Mouse (Mus musculus) regulatory T cell (primary cell): ENCODE results near the gene Ptpro.

Source experiments
- in situ Hi-C: fragments of 300-600 bp; cut with MboI, MseI; formaldehyde crosslinking; loops from one replicate; pipeline ENCODE4 v1.15.1; 2025; ENCODE audit warnings: high pct_unique_total_duplicates

Gene Ptpro

DNA sequence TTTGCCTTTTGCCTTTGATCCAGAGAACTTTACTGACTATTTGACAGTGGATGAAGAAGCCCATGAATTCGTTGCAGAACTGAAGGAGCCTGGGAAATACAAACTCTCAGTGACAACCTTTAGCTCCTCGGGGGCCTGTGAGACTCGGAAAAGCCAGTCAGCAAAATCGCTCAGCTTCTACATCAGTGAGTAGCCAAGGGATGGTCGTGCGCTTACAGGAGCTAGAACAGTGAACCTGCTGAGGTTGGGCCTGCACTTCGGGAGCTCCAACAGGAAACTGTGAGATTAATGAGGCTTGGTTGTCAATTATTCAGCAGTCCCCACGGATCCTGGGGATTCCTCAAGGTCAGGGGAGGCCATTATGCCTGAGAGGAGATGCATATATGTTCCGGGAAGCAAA, 130.4 kb downstream of the Ptpro start:
- in situ Hi-C loops, result no loop called here

DNA sequence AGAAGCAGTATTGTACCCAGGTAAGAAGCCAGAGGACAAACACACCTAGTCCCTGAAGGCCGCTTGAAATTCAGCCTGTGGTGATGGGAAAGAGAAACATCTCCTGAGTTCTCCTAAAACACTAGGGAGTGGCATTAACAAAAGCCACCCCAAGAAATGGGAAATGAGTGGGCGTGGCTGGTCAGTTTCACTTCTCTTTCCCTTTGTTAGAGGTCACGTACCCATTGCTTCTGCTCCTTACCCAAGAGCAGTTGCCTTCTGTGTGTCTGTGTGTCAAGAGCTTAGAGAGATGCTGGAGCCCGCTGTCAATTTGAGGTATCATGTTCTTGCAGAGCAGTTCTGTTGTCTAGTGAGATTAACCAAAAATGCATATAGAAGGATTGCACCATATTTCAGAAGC, 134.2 kb downstream of the Ptpro start:
- in situ Hi-C loops, result no loop called here

DNA sequence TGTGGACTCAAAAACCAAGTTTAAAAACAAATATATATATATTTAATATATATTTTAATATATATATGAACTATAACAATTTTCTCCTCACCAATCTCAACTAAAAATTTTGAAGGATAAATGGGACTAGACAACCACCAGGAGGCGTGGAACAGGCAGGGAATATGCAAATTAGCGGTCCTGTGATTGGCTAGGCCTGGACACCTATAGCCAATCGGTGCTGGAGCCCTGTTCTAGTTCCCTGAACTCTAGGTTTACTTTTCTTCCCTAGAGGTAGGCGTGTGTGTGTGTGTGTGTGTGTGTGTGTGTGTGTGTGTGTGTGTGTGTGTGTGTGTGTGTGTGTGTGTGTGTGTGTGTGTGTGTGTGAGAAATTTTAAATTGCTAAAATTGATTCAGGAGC, 134.8 kb downstream of the Ptpro start:
- in situ Hi-C loops, result no loop called here

DNA sequence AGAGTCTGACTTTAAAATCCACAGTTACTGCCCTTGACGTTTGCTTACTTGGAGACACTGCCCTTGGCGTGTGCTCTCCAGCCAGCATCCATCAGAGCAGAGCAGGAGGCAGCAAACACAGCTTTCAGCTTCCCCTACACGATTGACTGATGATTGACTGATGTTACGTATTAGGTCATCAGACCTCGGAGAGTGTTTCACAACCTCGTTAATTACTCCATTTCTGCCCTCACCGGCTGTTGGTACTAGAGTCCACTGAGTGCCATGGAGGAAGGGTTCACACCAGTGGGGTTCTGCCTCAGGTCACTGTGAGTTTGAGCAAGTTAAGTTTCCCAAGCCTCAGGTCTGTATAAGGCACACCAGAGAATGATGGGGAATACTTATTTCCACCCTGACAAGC, 143.0 kb downstream of the Ptpro start:
- in situ Hi-C loops, result no loop called here

DNA sequence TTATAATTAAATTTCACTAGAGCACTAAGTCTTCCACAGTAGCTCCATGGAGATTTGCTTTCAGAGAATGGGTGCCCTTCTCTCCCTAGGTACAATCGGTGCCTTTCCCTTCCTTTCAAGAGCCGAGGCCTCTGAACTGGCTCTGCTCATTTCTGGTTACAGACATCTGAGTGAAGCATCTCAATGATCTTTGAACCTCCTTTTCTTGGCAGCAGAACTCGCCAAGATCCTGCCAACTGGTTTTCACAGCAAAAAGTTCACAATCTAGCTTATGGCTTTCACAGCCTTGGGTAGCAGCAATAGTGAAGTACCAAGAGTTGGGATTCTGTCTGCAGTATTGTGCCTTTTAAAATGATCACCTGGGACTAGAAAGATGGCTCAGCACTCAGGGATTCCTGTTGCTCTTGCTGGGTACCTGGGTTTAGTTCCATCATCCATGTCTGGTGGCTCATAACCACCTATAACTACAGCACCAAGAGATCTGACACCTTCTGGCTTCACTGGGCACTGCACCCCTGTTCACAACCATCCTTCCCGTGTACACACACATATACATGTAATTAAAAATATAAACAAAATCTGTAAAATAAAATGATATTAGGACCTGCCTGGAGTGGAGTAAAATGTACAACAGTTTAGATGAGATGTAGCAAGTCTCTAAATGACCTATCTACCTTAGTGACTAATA, 144.1 kb downstream of the Ptpro start:
- in situ Hi-C loops, result no loop called here

DNA sequence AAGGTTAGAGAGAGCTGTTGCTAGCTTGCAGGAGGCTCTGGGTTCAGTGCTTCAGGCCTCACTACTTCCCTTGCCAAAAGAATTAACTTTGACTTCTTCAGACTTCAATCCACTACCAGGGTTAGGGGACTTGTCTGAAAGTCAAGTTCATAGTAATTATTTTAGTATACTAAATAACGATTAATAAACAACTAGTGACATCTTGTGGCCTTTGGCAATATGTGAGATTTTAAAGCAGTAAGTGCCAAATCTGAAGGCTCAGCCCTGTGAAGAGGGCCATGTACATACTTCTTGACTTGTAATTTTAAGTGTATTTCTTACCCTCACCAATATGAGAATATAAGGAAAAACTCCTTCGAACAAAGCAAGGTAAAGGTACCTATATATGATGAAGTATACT, 145.2 kb downstream of the Ptpro start:
- in situ Hi-C loops, result no loop called here

DNA sequence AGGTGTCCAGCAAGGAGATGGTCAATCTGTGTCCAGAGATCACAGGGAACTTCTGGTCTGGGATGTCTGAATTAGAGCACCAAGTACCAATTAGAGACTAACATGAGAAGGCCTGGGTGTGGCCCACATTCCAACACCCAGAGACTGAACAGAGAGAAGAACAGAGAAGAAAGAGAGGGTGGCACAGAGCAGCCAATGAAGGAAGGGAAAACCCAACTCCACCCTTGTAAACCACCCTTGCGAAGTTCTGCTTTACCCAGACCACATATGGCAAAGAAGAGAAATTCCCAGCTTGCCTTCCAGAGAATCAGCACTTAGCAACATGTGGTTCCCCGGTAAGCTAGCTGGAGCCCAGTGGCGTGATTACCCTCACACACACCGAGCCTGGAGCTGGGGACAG, 152.1 kb downstream of the Ptpro start:
- in situ Hi-C loops, result loop anchor here (10.0 kb wide), 1 partner anchor 199 kb away; no protein-coding TSS in a partner anchor

DNA sequence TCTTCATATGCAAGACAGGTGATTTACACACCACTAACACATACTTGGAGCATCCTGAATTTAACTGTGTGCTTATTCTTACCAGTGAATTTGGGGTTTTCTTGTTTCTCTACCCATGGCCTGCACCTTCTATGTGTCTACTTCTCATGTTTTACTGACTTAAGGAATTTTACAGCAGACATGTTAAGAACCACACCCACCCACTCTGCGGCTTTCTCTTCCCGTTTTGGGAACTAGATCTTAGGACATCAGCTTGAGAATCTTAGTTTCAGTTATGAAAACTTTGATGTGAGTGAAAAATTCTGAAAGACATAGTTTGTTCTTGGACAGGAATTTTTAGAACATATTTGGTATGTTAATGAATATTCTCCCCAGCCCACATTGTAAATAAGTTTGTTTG, 153.6 kb downstream of the Ptpro start:
- in situ Hi-C loops, result loop anchor here (10.0 kb wide), 1 partner anchor 201 kb away; no protein-coding TSS in a partner anchor

DNA sequence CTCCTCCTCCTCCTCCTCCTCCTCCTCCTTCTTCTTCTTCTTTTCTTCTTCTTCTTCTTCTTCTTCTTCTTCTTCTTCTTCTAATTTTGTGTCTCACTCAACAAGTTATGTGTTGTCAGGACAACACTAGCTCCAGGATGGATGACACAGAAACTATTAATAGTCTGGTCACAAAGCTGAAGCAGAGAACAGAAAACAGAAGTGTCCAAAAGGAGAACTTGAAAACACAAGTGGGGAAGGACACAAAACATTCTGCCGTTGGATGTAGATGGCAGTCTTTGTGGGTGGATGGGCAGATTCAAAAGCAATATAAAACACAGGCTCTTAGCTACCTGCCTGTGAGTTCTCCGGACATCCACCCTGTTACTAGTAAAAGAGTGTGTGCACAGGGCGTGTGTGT, 158.4 kb downstream of the Ptpro start:
- in situ Hi-C loops, result loop anchor here (10.0 kb wide), 1 partner anchor 314 kb away; no protein-coding TSS in a partner anchor

DNA sequence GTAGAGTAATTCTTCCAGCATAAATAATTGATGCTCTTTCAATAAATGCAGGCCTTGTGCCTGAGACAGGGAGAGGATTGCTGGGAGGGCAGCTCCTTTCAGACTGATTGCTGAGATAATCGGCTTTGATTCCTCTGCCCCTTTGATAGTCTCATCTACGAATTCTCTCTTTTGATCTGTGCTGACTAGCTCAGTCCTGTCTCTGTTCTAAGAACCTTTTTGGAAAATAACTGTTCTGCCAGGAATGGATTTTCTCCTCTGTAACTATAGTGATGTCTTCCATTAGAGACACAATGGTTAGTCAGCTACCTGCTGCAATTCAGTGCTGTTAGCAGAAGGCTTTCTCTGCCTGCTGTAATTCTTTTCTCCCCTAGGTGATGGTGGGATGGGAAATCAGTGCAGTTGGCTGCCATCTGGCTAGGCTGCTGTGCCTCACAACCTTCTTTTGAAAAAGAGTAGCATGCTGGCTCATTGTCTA, 159.8 kb downstream of the Ptpro start:
- in situ Hi-C loops, result loop anchor here (10.0 kb wide), 1 partner anchor 313 kb away; no protein-coding TSS in a partner anchor

DNA sequence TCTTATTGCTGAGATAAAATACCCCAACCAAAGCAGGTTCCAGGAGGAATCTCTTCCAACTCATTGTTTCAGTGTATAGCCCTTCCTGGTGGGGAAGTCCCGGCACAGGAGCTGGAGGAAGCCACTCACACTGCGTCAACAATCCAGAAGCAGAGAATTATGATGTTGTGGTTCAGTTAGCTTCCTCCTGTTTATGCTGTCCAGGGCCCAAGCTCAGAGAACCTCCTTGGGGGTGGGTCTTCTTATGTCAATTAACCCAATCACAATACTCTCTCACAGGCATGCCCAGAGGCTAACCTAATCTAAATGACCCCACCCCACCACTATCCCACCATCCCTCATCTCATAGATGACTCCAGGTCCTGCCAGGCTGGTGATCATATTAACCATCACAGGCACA, 160.9 kb downstream of the Ptpro start:
- in situ Hi-C loops, result loop anchor here (10.0 kb wide), 1 partner anchor 312 kb away; no protein-coding TSS in a partner anchor

DNA sequence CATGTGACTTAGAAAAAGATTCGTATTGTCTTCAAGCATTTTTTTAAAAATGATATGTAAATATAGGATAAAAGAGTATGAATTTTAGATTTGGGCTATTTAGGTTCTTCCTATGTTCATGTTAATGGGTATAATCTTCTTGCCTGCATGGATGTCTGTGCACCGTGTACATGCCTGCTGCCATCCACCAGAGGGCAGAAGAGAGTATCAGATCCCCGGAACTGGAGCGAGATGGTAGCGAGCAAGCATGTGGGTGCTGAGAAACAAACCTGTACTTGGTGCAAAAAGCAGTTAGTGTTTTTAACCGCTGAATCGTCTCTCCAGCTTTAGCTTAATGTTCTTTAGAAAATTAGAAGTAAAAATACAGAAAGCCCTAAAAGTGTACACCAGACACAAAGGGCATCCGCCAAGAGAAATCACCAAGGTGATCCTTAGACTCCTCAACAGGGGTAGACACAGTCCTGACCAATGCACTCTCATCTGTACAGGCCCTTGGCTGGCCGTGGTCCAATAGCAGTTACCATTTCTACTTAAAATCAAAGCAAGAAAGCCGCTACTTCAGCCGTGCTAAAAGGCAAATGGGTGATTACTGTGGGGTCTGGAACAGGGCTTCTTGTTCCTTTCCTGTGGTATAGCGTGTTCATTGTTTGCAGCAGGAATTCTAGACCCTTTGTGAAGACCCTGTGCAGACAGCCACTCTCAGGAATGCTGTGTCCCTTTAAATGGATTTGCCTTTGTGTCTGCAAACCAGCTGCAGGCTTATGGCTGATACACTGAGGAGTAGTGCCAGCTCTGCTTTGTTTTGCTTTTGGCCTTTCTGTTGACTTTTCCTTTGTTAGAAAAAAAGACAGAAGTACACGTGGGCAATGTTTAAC, 162.6 kb downstream of the Ptpro start:
- in situ Hi-C loops, result loop anchor here (10.0 kb wide), 1 partner anchor 310 kb away; no protein-coding TSS in a partner anchor

DNA sequence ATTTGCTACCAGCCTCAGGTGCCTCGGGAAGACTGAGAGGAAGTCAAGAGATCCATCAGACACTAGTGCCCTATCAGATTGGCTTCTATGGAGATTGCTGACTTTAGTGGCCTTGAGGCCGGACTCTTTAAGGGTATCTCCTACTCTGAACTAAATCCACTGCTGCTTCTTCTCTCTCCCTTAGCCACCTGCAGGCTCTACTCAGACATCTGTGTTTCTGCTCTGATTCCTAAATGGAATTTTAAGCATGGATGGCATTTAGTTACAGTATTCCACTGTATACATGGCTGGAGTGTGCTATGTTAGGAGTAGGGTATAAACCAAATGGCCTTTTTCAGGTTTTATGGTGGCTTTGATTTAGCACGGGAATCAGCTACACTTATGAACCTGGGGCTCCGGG, 170.7 kb downstream of the Ptpro start:
- in situ Hi-C loops, result no loop called here

DNA sequence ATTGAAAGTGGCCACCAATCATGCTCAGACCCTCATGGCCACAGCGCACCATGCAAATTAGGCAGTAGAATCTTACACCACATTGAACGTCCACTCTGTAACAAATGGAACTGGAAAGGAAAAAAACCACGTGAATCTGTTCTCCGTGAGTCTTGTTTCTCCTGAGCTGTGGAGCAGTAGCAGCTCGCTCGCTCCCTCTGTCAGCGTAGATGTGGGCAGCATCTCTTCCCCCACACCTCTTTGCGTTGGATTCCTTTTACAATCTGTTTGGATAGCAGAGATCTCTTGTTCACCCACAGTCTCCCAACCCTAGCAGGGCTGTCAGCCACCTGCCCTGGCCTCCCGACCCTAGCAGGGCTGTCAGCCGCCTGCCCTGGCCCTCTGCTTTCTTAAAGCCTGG, 171.7 kb downstream of the Ptpro start:
- in situ Hi-C loops, result no loop called here

DNA sequence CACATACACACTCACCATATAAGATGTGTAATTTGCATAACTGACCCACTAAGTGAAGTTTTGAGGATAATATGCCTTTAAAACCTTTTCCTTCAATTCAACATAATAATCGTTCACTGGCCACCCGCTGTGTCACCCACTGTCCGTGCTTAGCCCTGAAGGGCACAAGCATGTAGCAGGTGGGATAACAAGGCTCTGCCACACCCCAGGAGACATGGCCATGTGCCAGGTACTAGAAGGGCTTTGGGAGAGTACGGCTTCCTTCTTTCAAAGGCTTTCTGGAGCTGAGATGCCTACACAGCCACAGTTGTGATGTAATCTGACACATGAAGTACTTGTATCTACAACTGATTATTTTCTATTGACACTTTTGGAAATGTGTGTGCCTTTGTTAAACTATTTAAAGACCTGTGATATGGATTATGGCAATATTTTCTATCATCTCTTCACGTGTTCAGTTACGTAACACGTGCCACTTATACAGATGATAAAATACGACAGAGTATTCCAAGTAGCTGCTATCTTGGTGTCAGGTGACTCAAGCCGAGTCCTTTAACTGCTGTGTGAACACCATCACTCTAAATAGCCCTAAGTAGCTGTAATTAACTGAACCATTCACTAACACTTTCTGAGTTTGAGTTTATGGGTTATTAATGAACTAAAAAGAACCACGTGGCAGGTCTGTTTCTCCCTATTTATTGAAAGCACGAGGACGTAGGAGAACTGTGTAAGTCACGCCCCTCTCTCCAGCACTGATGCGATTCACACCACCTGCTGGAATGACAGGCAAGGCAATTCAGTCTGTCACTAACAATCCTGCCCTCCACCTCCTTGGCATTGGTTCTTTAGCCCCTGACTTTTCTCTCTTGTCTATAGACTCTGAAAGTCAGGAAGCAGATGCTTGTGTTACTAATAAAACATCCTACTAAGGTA, 173.6 kb downstream of the Ptpro start:
- in situ Hi-C loops, result no loop called here

DNA sequence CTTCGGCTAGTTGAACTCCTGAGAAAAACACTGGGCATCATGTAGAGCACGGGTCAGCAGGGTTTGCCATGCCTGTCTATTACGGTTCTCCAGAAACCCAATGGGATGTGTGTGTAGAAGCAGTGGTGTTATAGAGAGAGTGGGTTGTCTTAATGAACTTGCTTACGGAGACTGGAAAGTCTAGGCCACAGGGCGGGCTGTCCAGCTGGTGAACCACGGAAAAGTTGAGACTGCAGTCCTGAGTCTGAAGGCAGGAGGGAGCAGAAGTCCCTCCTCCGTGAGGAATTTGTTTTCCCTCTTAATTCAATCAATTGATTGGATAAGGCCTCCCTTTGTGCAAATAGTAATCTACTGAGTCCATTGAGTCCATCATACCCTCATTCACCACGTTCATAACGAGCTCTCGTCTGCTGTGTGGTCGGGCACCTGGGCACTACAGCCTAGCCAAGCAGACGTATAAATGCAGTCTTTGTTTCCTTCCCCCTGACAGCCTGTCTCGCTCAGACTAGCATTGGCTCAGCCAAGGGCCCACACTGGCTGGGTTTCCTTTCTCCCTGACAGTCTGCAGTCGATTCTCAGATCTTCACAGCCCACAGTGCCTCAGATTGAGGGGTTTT, 181.5 kb downstream of the Ptpro start:
- in situ Hi-C loops, result no loop called here

DNA sequence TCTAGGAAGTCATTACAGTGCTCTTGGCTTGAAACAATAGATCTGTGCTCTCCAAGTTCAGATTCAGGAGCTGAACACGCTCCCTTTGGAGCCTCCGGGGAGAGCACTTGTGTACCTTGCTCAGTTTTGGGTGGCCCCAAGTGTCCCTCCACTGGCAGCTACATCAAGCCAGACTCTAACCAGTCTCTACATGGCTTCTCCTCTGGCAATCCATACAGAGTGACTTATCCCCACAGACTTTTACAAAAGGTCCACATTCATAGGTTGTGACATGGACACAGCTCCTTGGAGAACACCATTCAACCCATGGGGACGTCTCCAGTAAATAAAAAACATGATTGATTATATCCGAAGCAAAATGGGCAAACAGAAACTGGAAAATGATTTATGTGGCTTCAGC, 185.4 kb downstream of the Ptpro start:
- in situ Hi-C loops, result no loop called here

DNA sequence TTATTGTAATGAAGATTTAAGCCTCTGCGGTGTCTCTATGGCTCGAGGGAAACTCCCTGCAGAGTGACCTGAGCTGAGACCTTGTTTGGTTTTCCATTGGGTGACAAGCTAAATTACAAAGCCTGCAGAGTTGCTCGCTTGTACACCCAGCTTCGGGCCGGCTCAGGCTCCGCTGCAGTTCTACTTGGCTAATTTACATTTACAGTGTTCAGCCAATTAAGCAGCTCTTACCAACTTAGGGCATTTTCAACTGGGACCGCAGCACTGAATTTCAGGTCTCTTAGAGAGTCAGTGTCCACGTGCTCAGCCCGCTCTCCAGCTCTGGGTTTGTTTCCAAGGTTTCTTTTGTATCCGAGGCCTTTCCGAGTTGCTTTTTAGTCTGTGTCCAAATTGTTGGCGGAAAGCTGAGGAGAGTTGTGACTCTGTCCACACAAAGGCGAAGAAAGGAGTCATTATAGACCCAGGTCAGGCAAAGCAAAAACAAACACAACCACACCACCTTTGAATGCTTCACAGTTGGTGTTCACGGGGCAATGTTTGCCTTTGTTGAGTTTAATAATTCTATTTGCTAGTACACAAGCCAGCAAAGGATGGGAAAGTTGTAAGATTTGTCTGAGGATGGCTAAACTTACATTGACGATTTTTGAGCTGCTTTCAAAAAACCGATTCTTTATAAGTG, 185.9 kb downstream of the Ptpro start:
- in situ Hi-C loops, result no loop called here

DNA sequence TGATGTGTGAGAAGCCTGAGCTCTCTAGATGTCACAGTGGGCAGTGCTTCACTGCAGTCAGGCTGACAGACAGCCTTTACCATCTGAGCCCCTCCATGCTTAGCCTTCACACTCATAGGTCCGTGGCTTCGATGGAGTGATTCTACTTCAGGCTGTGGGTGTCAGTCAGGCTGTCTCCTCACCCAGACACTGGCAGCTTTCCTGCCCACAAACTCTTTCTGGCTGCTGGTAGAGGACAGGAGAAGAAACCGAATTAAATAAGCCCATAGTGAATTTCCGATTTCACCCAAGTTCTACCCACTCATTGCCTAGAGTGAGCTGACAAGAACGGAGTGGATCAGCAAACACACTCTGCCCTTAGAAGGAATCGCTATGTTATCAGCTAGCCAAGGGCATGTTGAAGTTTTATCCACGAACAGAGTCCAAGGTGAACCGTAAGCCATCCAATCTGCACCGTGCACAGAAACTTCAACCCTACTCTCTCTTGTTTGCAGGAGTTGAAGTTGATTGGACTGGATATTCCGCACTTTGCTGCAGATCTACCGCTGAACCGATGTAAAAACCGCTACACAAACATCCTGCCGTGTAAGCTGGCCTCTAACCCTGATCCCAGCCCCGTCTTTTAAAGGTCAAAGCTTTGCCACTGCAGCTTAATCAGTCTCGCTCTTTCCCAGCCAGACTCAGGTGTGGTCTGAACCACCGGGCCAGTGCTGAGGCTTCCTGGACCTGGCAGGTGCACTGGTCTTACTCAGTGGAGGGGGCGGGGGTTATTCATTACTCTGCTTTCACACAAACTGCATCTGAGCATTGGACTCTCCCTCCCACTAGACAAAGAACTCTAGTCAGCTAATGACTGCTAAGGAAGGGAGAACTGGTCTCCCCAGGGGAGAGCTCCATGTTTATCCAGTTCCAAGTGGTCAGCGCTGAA, 188.7 kb downstream of the Ptpro start:
- in situ Hi-C loops, result no loop called here
